Mouse (Mus musculus): ENCODE measurements at regions not wholly inside any gene's neighbourhood (a gene's known extent, or its start where the extent isn't known, plus 50 kb on each side); places are given as distances from the start of the nearest gene placed in this dataset.

DNA sequence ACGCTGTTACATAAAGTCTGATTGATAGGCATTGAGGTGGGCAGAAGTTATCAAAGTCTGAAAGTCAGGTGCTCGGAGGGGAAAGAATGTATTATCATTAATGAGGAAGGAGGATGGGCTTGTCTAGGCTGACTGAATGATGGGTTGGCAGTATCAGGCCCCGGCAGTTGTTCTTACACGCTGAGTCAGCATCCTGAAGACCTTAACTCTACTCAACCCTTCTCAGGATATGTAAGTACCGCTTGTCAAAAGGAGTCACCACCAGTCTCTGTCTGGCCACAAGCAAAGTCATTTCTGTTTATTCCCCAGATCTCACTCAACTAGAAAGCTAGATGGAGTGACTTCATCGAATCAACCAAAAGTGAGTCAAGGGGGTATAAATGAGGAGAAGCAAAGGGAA, 90.0 kb upstream of the Phactr1 start:
- no peak for DNase-seq (ENCODE audit: low spot score in 2 of 2)

- no peak for DNase-seq (ENCODE audit: low spot score in 2 of 2)
Measured at GRCm38 (mm10) chr13:42592945-42593344, 87.5 kb upstream of the Phactr1 start.

DNA sequence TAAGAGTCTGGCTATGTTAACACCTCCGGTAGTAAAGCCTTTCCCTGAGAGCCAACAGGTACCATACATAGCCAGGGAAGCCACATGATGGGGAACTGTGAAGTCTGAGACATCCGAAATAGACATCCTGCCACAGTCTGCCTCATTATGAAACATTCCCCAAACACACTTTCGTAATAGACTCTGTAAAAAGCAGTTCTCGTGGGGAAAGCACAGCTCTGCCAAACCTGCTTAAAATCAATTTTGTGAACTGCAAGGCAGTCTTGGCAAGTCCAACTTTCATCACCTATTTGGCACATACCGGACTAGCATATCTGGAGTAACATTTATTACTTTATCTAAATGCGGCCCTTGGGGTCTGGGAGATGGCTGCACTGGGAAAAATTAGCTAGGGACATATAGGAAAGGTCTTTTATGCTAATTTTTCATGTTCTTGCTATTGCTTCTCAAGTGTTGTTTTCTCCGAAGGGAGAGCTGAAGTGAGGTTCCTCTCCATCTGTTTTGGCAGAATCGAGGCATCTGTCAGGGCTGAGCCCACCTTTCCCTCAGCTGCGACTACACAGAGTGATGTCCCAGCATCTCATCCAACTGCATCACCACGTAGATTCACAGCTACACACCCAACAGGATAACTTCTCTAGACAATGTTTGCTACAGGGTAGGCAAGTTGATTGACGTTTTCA, 86.8 kb upstream of the Phactr1 start:
- DNase-seq (ENCODE audit: low spot score in 2 of 2): no peak

DNA sequence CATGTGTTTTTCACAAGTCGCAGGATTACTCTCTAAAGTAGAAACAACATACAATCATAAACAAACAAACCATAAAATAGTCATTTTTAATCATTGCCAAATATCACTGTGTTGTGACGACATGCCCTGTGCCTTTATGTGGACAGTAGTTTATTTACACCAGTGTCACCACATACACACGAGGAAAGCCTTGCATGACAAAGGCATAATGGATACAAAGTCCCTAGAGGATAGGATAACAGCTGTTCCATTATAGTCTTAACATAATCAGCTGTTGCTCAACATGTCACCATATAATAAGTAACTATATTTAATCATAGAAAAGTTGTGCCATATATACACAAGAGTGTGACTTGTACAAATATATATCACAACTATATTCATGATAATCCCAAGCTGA, 85.2 kb upstream of the Phactr1 start:
- DNase-seq (ENCODE audit: low spot score in 2 of 2): no peak

- no peak for DNase-seq (ENCODE audit: low spot score in 2 of 2)
Measured at GRCm38 (mm10) chr13:42597781-42598180, 82.6 kb upstream of the Phactr1 start.

DNA sequence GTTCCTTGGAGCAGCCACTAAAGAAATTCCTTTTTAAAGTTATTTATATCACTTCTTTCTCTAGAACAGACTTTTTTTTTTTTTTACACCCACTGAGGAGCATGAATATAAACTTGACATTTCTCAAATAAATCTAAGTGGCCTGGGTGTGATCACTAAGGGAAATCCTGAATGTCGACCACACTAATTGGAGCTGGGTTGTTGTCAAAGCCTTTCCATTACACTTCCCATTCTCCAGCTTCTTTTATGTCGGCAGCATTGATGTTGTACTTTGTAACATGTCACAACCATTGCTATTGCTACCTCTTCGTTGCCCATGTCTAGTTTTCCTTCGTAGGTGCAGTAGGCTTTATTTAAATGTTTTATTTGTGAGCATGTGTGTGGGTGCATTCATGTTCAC, 77.1 kb upstream of the Phactr1 start:
- DNase-seq (ENCODE audit: low spot score in 2 of 2): no peak

- no peak for DNase-seq (ENCODE audit: low spot score in 2 of 2)
Measured at GRCm38 (mm10) chr13:42607735-42608134, 72.7 kb upstream of the Phactr1 start.

- no peak for DNase-seq (ENCODE audit: low spot score in 2 of 2)
Measured at GRCm38 (mm10) chr13:42608963-42609362, 71.5 kb upstream of the Phactr1 start.

DNA sequence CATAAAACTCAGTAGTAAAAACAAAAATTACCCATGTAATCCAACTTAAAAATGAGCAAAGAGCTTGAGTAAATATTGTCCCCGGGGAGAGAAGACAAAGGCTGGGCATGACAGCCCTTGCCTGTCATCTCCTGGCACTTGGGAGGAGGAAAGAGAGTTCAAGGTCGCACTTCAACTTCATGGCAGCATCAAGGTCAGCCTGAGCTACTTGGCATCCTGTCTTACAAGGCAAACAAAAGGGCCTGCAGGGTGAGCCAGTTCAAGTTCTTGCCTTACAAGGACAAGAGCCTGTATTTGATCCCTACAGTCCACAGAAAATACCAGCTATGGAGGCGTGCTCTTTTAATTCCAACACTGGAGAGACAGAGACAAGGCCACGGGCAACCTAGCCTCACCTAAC, 67.1 kb upstream of the Phactr1 start:
- DNase-seq (ENCODE audit: low spot score in 2 of 2): no peak

DNA sequence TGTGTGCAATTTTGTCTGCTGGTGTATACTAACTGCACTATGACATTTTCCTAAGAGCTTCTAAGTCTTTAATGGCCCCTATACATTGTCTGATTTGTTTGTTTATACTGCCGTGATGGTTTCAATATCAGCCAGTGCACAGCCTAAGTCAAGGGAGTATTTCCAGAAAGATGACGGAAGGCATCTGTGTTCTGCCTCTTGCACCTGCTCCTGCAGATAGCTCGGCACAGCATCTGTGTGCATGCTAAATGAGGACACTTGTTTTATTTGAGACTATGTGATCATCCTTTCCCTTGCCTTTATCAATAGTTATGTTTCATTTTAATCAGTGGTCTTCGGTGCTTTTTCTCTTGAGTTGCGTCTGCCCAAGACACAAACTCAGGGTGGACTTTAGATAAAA, 64.6 kb upstream of the Phactr1 start:
- DNase-seq (ENCODE audit: low spot score in 2 of 2): no peak

DNA sequence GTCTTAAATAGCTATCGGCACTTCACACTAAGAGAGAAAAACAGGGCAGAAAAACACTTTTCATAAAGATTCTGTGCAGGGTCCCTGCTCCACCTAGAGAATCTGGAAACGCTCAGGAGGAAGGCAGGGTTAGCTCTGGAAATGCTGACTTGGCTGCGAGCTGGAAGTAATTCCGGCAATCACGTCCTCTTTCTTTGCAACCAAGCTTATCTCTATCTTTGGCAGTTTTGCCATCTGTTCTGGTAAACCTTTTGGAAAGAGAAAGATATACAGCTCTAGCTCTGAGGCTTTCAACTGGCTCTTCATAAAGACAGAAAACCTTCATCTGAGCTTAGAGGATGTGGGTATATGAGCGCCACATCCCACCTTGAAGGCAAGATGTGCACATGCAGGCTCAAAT, 63.2 kb upstream of the Phactr1 start:
- no peak for DNase-seq (ENCODE audit: low spot score in 2 of 2)

DNA sequence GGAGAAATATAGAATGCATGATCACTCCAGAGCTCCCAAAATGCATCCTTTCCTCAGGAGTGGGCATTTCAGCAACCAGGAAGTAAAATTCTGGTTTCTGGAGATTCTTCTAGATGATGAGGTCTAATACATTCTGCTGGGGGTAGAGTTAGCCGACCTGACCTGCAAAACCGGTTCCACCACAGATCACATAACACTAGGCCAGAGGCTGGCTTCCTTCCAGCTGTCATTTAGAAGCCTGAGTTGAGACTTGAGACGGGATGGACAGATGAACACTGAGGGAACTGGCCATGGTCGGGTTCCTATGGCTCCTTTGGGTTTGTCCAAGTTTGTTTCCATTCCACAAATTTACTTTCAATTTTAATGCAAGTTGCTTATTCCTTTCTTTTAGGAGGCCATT, 62.6 kb upstream of the Phactr1 start:
- DNase-seq (ENCODE audit: low spot score in 2 of 2): no peak

DNA sequence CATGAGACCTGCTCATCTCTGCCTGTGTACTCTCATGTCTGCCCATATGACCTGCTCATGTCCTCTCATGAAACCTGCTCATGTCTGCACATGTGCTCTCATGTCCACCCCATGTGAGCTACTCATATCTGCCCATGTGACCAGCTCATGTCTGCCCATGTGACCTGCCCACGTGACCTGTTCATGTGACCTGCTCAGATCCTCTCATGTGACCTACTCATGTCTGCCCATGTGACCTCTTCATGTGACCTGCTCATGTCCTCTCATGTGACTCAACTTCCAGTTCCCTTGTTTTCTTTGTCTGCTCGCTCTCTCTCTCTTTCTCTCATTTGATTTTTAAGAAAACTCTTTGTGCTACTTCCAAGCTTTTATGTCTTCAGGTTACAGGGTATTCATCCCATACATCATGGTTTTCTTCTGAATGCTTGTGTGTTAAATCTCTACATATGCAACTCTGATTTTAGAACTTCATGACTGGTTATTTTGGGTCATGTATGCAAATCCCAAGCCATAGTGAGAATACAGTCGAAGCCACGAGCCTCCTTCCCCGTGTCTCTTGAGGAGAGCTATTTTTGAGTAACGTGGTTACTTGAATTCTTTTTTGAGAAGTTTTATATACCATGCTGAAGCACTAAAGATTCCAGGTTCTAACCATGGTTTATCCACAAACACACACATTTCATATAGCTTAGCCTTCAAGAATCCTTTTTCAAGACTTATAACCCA, 60.7 kb upstream of the Phactr1 start:
- no peak for DNase-seq (ENCODE audit: low spot score in 2 of 2)

DNA sequence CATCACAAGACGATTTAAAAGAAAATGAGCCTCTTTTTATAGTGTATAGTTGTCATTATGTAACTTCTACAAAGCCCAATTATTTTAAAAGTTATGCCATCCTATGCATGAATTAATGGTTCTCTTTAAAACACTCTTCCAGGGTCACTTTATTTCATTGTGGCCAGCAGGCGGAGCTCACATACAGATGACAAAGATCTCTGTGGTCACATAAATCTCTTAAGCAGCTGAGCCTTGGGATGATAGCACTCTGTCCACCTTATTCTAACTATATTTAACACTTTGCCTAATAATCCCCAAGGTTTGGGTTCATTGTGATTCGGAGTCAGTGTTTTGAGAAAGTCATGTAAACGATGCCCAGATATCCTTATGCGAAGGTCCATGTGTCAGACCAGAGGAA, 56.9 kb upstream of the Phactr1 start:
- DNase-seq (ENCODE audit: low spot score in 2 of 2): no peak

All from spleen, postnatal 36 days (tissue).